Mouse (Mus musculus) gastrocnemius, postnatal 36 days (tissue): ENCODE measurements around the gene Mmp25. TPM values are rescaled to one million over a fixed set of nuclear protein-coding genes. Genes with fewer than 3 reads are reported as not detected.
A peak's percentile ranks its signal among the peaks of the same experiment; 100 is the strongest.

ENCODE experiments used
- DNase-seq, 2 experiments: peaks; one replicate each; pipeline ENCODE4 v3.0.0; 2022
- intact Hi-C: fragments of 180-260 bp; cut with DNase I; formaldehyde crosslinking; loops from one replicate; pipeline ENCODE4 v1.15.1; 2025
- total RNA-seq, 2 experiments: library from RNA; stranded (reverse); gene quantifications; 2 replicates each; pipeline ENCODE4 v1.2.3; 2021

The Mmp25 gene
- total RNA-seq, 2 experiments from 2014 or later: not detected

- DNase-seq: no peak
- intact Hi-C loops: no loop called here
These were observed 20.4 kb upstream of the Mmp25 start for GRCm38 (mm10) chr17:23665511-23665910.

- intact Hi-C loops: no loop called here
- no peak for DNase-seq
These were observed 19.5 kb upstream of the Mmp25 start for GRCm38 (mm10) chr17:23664556-23665021.

- intact Hi-C loops: loop anchor here (2.0 kb wide), 1 partner anchor 45 kb away; no protein-coding TSS in a partner anchor
- DNase-seq: no peak
These were observed 16.4 kb upstream of the Mmp25 start for GRCm38 (mm10) chr17:23661526-23661925.

- intact Hi-C loops: loop anchor here (2.0 kb wide), 1 partner anchor 46 kb away; no protein-coding TSS in a partner anchor
- DNase-seq: no peak
These were observed 15.8 kb upstream of the Mmp25 start for GRCm38 (mm10) chr17:23660876-23661200.

GRCm38 (mm10) chr17:23660117-23660875, 15.2 kb upstream of the Mmp25 start, which contains the start of gene Bicdl2:
Gene Bicdl2 (plus strand): TSS chr17:23660506.
- intact Hi-C loops: loop anchor here (2.0 kb wide), 1 partner anchor 47 kb away; no protein-coding TSS in a partner anchor
- no peak for DNase-seq

GRCm38 (mm10) chr17:23658450-23658849, 13.4 kb upstream of the Mmp25 start:
- intact Hi-C loops: no loop called here
- no peak for DNase-seq

GRCm38 (mm10) chr17:23654410-23654809, 9.3 kb upstream of the Mmp25 start:
- no peak for DNase-seq
- intact Hi-C loops: no loop called here

- DNase-seq: no peak
- intact Hi-C loops: no loop called here
These were observed 8.9 kb upstream of the Mmp25 start for GRCm38 (mm10) chr17:23654001-23654400.

- DNase-seq: no peak
- intact Hi-C loops: no loop called here
These were observed 8.2 kb upstream of the Mmp25 start for GRCm38 (mm10) chr17:23653324-23653723.

- no peak for DNase-seq
- intact Hi-C loops: no loop called here
These were observed 6.3 kb upstream of the Mmp25 start for GRCm38 (mm10) chr17:23651363-23651762.

- DNase-seq: no peak
- intact Hi-C loops: no loop called here
These were observed 817 bp upstream of the Mmp25 start for GRCm38 (mm10) chr17:23645894-23646293.

- intact Hi-C loops: loop anchor here (5.0 kb wide), 1 partner anchor 59 kb away; no protein-coding TSS in a partner anchor
- DNase-seq: no peak
These were observed 13.8 kb downstream of the Mmp25 start for GRCm38 (mm10) chr17:23631241-23631640.

- intact Hi-C loops: loop anchor here (5.0 kb wide), 1 partner anchor 58 kb away; no protein-coding TSS in a partner anchor
- peak; percentile 66 to 74 for DNase-seq
These were observed 14.7 kb downstream of the Mmp25 start for GRCm38 (mm10) chr17:23630195-23631020.

- no peak for DNase-seq
- intact Hi-C loops: no loop called here
These were observed 17.3 kb downstream of the Mmp25 start for GRCm38 (mm10) chr17:23627813-23628212.

- DNase-seq: no peak
- intact Hi-C loops: no loop called here
These were observed 24.7 kb downstream of the Mmp25 start for GRCm38 (mm10) chr17:23620351-23620750.

- no peak for DNase-seq
- intact Hi-C loops: no loop called here
These were observed 28.0 kb downstream of the Mmp25 start for GRCm38 (mm10) chr17:23617087-23617486.

GRCm38 (mm10) chr17:23610361-23610800, 34.7 kb downstream of the Mmp25 start:
- intact Hi-C loops: loop anchor here (5.0 kb wide), 1 partner anchor 38 kb away; no protein-coding TSS in a partner anchor
- peak; percentile 25 to 29 for DNase-seq

GRCm38 (mm10) chr17:23609612-23610011, 35.5 kb downstream of the Mmp25 start:
- DNase-seq: no peak
- intact Hi-C loops: loop anchor here (5.0 kb wide), 1 partner anchor 37 kb away; no protein-coding TSS in a partner anchor

GRCm38 (mm10) chr17:23605220-23605619, 39.9 kb downstream of the Mmp25 start:
- intact Hi-C loops: no loop called here
- no peak for DNase-seq

- DNase-seq: no peak
- intact Hi-C loops: no loop called here
These were observed 40.7 kb downstream of the Mmp25 start for GRCm38 (mm10) chr17:23604394-23604793.

GRCm38 (mm10) chr17:23603542-23603941, 41.5 kb downstream of the Mmp25 start:
- intact Hi-C loops: no loop called here
- no peak for DNase-seq
